Mouse (Mus musculus) thymus, postnatal 14 days (tissue): ENCODE measurements around the gene Palb2.

Source experiments
- DNase-seq: peaks from one replicate; pipeline ENCODE4 v3.0.0; 2021

Palb2 gene

DNA sequence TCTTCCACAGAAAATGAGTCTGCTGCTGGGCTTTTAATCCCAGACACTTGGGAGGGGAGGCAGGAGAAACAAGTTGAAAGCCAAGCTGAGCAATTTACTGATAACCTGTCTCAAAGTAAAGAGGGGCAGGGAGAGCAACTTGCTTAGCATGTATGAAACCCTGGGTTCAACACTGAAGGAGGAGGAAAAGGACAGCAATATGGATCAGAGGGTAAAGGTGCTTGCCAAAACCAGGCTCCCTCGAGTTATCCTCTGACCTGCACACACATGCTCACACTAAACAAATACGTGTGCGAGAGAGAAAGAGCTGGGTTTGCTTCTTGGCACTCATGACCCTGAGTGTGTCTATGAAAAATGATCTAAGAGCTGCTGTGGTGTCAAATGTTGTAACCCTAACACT is 34.8 kb downstream of the Palb2 start:
- DNase-seq = no peak

- DNase-seq = no peak
Observed at GRCm38 (mm10) chr7:122094564-122095330, 38.0 kb downstream of the Palb2 start.

DNA sequence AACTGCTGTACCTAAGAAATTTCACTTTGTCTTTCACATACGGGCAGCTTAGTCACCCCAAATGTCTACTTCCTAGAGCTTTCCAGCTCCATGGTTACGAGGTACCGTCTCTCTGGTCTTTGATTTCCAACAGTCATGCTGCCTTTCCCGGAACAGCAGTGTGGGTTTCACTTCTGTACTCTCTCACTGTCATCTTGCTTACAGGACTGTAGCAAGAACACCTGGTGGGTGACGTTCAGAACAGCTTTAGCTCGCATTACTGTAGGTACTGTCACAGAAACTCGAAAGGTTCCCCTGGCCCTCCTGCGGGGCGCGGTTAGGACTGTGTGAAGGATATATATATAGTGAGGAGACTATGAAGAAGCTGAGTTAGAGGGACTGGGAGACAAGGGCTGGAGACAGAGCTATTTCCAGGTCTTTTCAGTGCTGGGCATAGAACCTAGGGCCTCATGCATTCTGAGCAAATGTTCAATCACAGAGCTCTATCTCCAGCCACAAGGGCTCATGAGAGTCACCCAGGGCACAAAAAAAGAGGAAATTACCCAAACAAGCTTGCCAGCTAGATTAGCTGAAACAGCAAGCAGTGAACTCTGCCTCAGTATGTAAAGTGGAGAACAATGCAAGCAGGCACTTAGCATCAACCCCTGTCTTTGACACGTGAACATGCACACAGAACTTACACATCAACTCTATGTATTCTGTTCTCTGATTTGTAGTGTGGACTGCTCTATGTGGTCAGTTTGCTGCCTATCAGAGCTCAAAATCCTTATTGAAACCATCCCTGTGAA is 45.4 kb downstream of the Palb2 start:
- DNase-seq = no peak

DNA sequence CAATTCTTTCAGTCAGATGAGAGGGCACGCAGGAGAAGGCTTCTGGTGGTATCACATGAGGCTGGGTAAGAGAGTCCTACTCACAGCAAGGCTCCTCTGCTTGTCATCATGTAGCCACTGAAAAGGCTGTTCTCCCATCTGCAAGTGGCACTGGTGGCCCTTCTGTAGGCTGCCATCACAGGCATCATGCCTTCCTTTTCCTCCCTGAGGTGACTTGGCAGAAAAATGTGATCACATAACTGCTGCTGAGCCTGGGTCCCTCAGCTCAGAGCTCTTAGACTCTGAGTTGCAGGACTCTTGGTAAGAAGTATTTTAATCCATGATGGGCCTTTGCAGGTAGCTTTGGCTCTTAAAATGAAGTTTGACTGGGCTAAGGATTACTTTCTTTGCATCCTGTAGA is 51.7 kb downstream of the Palb2 start:
- DNase-seq = no peak

- DNase-seq = no peak
Observed at GRCm38 (mm10) chr7:122079798-122080554, 52.8 kb downstream of the Palb2 start.

DNA sequence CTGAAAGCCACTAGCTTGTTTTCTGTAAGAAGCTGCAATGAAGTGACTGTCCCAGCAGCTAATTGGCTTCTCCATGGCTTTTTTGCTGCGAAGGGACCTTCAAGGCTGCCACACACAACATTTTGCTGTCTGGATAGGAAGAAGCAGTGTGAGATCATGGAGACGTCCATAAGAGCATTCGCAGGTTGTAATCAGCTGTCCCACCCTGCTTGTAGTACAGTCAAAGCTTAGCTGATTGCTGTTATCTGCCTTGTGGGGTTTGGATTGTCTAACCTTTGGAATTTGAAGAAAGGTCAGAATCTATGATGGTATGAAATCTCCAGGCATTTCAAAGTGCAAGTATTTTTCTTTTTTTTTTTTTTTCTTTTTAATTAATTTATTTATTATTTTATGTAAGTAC is 58.4 kb downstream of the Palb2 start:
- no peak for DNase-seq

GRCm38 (mm10) chr7:122067517-122068381 is 65.0 kb downstream of the Palb2 start:
- no peak for DNase-seq

DNA sequence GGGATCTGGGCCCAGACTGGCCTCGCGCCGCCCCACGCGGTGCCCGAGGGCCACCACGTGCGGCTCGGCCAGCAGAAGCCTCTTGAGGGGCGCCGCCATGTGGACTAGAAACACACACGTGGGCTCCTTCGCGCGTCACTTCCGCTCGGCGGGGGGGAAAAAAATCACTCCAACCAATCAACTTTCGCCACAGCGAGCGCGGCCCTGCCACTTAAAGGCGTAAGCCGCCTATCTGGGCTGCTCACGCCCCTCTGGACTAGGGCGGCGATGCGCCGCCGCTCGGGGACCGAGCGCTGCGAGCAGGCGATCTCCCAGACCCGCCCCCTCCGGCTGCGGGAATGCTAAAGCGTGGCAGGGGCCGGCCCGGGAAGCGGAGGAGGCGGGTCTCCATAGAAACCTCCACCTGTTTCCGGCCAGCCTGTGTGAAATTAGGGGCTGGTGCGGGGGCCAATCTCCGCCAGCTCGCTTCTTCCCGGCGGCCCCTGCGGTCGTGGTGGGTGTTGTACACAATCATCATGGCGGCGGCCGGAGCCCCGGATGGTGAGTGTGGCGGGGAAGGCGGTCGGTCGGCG is 65.8 kb downstream of the Palb2 start, which contains the start of the genes Ubfd1 and Ears2:
TSS of gene Ubfd1 (plus strand) at position 231 of the 572 bp plus-strand sequence.
TSS of gene Ears2 (minus strand) at position 319 of the 572 bp plus-strand sequence.
- DNase-seq = peak; percentile 91

DNA sequence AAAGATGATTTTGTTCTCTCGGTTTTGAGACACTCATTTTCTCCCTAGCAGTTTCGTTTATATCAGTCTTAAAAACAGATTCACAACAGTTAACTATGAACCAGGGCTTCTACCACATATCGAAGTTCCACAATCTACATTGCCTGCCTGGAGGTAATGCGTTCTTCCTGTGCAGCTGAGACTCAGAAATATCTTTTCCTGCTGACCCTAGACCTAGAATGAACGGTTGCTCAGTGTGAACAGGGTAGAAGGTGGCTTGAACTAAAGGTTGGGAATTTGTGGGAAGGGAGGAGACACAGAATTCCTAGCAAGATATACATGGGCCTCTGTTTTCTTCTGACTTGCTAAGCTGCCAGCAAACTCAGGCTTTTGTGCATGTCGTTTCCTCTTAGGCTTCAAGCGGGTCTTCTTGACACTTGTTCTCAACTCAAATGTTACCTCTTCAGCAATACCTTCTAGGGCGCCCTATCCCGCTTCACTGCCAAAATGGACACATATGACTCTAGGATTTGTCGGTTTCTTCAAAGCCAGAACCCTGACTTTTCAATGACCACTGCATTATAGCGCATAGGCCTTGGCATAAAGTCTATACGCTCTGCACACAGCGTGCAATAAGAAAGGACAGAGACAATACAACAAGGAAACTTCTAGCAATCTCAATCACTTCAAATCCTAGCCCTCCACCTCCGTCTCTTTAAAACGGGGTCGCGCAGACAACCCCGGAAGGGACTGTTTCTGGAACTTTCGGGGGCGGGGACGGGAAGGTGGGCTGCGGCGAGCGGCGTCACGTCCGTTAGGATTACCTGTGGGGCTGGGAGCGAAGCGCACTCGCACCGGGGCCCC is 66.5 kb downstream of the Palb2 start:
- DNase-seq = no peak

DNA sequence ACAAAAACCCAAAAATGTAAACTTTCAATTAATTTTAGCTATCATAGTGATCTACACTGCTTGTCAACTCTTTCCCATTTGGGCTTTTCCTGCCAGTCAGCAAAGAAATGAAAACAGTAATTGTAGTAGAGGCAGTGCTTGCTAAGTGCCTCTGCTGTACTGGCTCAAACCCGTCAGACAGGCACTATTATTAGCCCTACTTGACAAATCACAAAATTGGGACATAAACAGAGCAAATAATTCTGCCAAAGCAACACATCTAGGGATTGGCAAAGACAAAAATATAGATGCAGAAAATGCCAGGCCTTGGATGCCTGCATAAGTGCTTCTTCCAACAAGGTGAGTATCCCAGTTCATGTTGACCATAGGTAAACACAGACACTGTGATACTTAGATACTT is 67.1 kb downstream of the Palb2 start:
- DNase-seq = no peak
